Mouse (Mus musculus) lung, postnatal 0 days (tissue): Measurements from ENCODE around the gene Ginm1. TPM values are rescaled to one million over a fixed set of nuclear protein-coding genes. Genes with fewer than 3 reads are reported as not detected.

Experiments
- ATAC-seq: fragments of 200-750 bp; cut with Nextera tagmentation; 2 replicates; pipeline ENCODE4 v1.8.0; 2017; ENCODE audit warnings: moderate library complexity
- DNase-seq: peaks from one replicate; pipeline ENCODE4 v3.0.0-alpha.2; 2016; ENCODE audit warnings: low spot score
- H3K27ac ChIP-seq: fragments of 300-500 bp; sonication (generic); 2 replicates; pipeline ENCODE4 v1.5.1; 2014; ENCODE audit warnings: antibody characterized with exemption, mild to moderate bottlenecking, low read length, mixed read lengths
- H3K27me3 ChIP-seq: fragments of 300-500 bp; sonication (generic); replicated peaks from 2 replicates; pipeline ENCODE4 v1.6.1; 2014; ENCODE audit warnings: low read length, mixed read lengths; ENCODE audit not compliant: insufficient read depth
- H3K36me3 ChIP-seq: fragments of 300-500 bp; sonication (generic); 2 replicates; pipeline ENCODE4 v1.6.1; 2014; ENCODE audit warnings: low read length, mixed read lengths; ENCODE audit not compliant: insufficient read depth
- H3K4me1 ChIP-seq: fragments of 300-500 bp; sonication (generic); 2 replicates; pipeline ENCODE4 v1.6.1; 2014; ENCODE audit warnings: antibody characterized with exemption, low read depth, low read length, mixed read lengths; ENCODE audit not compliant: insufficient read depth
- H3K4me2 ChIP-seq: fragments of 300-500 bp; sonication (generic); replicated peaks from 2 replicates; pipeline ENCODE4 v1.6.1; 2014; ENCODE audit warnings: low read depth, mild to moderate bottlenecking, low read length, moderate library complexity, mixed read lengths
- H3K4me3 ChIP-seq: fragments of 300-500 bp; sonication (generic); 2 replicates; pipeline ENCODE4 v1.5.1; 2014; ENCODE audit warnings: low read depth, low read length
- H3K9ac ChIP-seq: fragments of 300-500 bp; sonication (generic); replicated peaks from 2 replicates; pipeline ENCODE4 v1.6.1; 2014; ENCODE audit warnings: low read depth, mild to moderate bottlenecking
- H3K9me3 ChIP-seq: fragments of 300-500 bp; sonication (generic); 2 replicates; pipeline ENCODE4 v1.6.1; 2016; ENCODE audit warnings: low read length, mixed read lengths
- CTCF ChIP-seq: IDR thresholded peaks from 2 replicates; pipeline ENCODE4 v1.5.1; 2016; ENCODE audit warnings: antibody characterized with exemption, mild to moderate bottlenecking
- EP300 ChIP-seq: IDR thresholded peaks from 2 replicates; pipeline ENCODE4 v1.6.1; 2016; ENCODE audit warnings: antibody characterized with exemption, mild to moderate bottlenecking, control low read depth
- WGBS: fragments of 180-500 bp; shearing (Covaris S2); extraction: QIAGEN DNeasy Blood & Tissue Kit; methylation state at CpG from one replicate; pipeline ENCODE4 v1.1.7; 2014; 5-methylcytosine and 5-hydroxymethylcytosine counted together
- polyA plus RNA-seq: library from polyadenylated mRNA; unstranded; fragments of >200 nt; fragmentation: Nextera tagmentation; extraction: Ambion mirVana; gene quantifications from 2 replicates; pipeline ENCODE4 v1.2.1, GENCODE M21; 2015

Gene Ginm1
- polyA plus RNA-seq, 1 experiment from 2014 or later = 167 TPM

- DNase-seq (no peak), ATAC-seq (no peak)
- Histone ChIP-seq H3K4me3 (no peak overlapping the region), H3K9ac (no peak overlapping the region), H3K36me3 (no peaks in the 10 kb centered on the region), H3K9me3 (no peaks in the 10 kb centered on the region), H3K27me3 (0 out of 2 replicates have a peak, but pooled peaks cover 3% of the 10 kb centered on the region), H3K4me1 (peaks cover 4% of the 10 kb centered on the region; the same call in 1 of the 2 replicates), H3K27ac (no peak overlapping the region), H3K4me2 (no peak overlapping the region)
- WGBS = 73% methylated on average over 8 of the region's 8 CpGs
- TF ChIP-seq EP300 = no peak
- no peak for TF ChIP-seq CTCF
Measured at GRCm38 (mm10) chr10:7838036-7838435, 45.4 kb upstream of the Ginm1 start.

GRCm38 (mm10) chr10:7837446-7837845, 44.8 kb upstream of the Ginm1 start:
- 0 out of 2 replicates have a peak, but pooled peaks cover 3% of the 10 kb centered on the region for H3K27me3 ChIP-seq
- H3K4me1 ChIP-seq = peaks cover 4% of the 10 kb centered on the region; the same call in 1 of the 2 replicates
- 90% methylated on average over 8 of the region's 8 CpGs for WGBS
- H3K4me3 ChIP-seq = no peak overlapping the region
- H3K9me3 ChIP-seq = no peaks in the 10 kb centered on the region
- H3K4me2 ChIP-seq = no peak overlapping the region
- DNase-seq (no peak), ATAC-seq (no peak)
- TF ChIP-seq CTCF (no peak), EP300 (no peak)
- H3K9ac ChIP-seq = no peak overlapping the region
- H3K36me3 ChIP-seq = no peaks in the 10 kb centered on the region
- H3K27ac ChIP-seq = no peak overlapping the region

GRCm38 (mm10) chr10:7836902-7837301, 44.3 kb upstream of the Ginm1 start:
- H3K4me2 ChIP-seq = no peak overlapping the region
- DNase-seq = no peak
- H3K9ac ChIP-seq = no peak overlapping the region
- ATAC-seq = no peak
- WGBS = 77% methylated on average over 2 of the region's 2 CpGs
- no peak overlapping the region for H3K4me3 ChIP-seq
- no peaks in the 10 kb centered on the region for H3K9me3 ChIP-seq
- H3K4me1 ChIP-seq = peaks cover 3% of the 10 kb centered on the region; the same call in 1 of the 2 replicates
- no peak overlapping the region for H3K27ac ChIP-seq
- H3K27me3 ChIP-seq = 0 out of 2 replicates have a peak, but pooled peaks cover 3% of the 10 kb centered on the region
- no peaks in the 10 kb centered on the region for H3K36me3 ChIP-seq
- TF ChIP-seq CTCF (peak; percentile 22), EP300 (no peak)

GRCm38 (mm10) chr10:7834671-7835225, 42.1 kb upstream of the Ginm1 start:
- H3K4me1 ChIP-seq = peaks cover 3% of the 10 kb centered on the region; the same call in 1 of the 2 replicates
- H3K27me3 ChIP-seq = 0 out of 2 replicates have a peak, but pooled peaks cover 3% of the 10 kb centered on the region
- H3K4me2 ChIP-seq = no peak overlapping the region
- H3K4me3 ChIP-seq = no peak overlapping the region
- no peak for TF ChIP-seq EP300
- no peak for TF ChIP-seq CTCF
- WGBS = 57% methylated on average over 10 of the region's 10 CpGs
- no peaks in the 10 kb centered on the region for H3K9me3 ChIP-seq
- no peak overlapping the region for H3K27ac ChIP-seq
- no peak overlapping the region for H3K9ac ChIP-seq
- DNase-seq (no peak), ATAC-seq (no peak)
- H3K36me3 ChIP-seq = no peaks in the 10 kb centered on the region

GRCm38 (mm10) chr10:7833377-7834165, 40.9 kb upstream of the Ginm1 start:
- no peaks in the 10 kb centered on the region for H3K9me3 ChIP-seq
- H3K27ac ChIP-seq = no peak overlapping the region
- H3K9ac ChIP-seq = no peak overlapping the region
- H3K27me3 ChIP-seq = no peaks in the 10 kb centered on the region
- peak; percentile 10 for DNase-seq
- peaks cover 3% of the 10 kb centered on the region; the same call in 1 of the 2 replicates for H3K4me1 ChIP-seq
- no peak overlapping the region for H3K4me2 ChIP-seq
- WGBS = 78% methylated on average over 9 of the region's 9 CpGs
- no peak for ATAC-seq
- H3K4me3 ChIP-seq = no peak overlapping the region
- no peak for TF ChIP-seq CTCF
- TF ChIP-seq EP300 = no peak
- H3K36me3 ChIP-seq = no peaks in the 10 kb centered on the region

- Histone ChIP-seq H3K4me3 (peak within 1 kb of the TSS; percentile 17; the same call in 1 of the 2 replicates), H3K9me3 (no peaks in the 10 kb centered on the region), H3K27me3 (no peaks in the 10 kb centered on the region), H3K4me1 (peaks cover 3% of the 10 kb centered on the region; the same call in 1 of the 2 replicates), H3K9ac (no peak within 1 kb of the TSS), H3K4me2 (peak within 1 kb of the TSS; percentile 56), H3K27ac (no peak within 1 kb of the TSS), H3K36me3 (no peaks in the 10 kb centered on the region)
- WGBS = 4% methylated on average over 15 of the region's 15 CpGs
- ATAC-seq (peak; percentile 85), DNase-seq (peak; percentile 74)
- TF ChIP-seq CTCF = no peak
- TF ChIP-seq EP300 = no peak
Measured at GRCm38 (mm10) chr10:7832171-7832676, 39.6 kb upstream of the Ginm1 start, which contains the start of gene Zc3h12d. Zc3h12d (plus strand) TSS chr10:7832470.
